Mouse (Mus musculus) liver, embryonic 13.5 days (tissue): ENCODE results near the gene Tm4sf4. TPM values are rescaled to one million over a fixed set of nuclear protein-coding genes. Genes with fewer than 3 reads are reported as not detected.

Experiments used
- ATAC-seq: fragments of 200-750 bp; cut with Nextera tagmentation; 2 replicates; pipeline ENCODE4 v1.8.0; 2017; ENCODE audit warnings: low read depth, mild to moderate bottlenecking, moderate number of reproducible peaks, moderate library complexity
- DNase-seq: peaks from one replicate; pipeline ENCODE4 v3.0.0; 2022
- H3K27ac ChIP-seq: fragments of 300-500 bp; sonication (generic); 2 replicates; pipeline ENCODE4 v1.5.1; 2015; ENCODE audit warnings: moderate library complexity, mild to moderate bottlenecking, inconsistent platforms
- H3K27me3 ChIP-seq: fragments of 300-500 bp; sonication (generic); 2 replicates; pipeline ENCODE4 v1.6.1; 2015; ENCODE audit warnings: mild to moderate bottlenecking, inconsistent platforms
- H3K36me3 ChIP-seq: fragments of 300-500 bp; sonication (generic); 2 replicates; pipeline ENCODE4 v1.6.1; 2015; ENCODE audit warnings: mild to moderate bottlenecking, inconsistent platforms
- H3K4me1 ChIP-seq: fragments of 300-500 bp; sonication (generic); replicated peaks from 2 replicates; pipeline ENCODE4 v1.6.1; 2015; ENCODE audit warnings: inconsistent platforms
- H3K4me2 ChIP-seq: fragments of 300-500 bp; sonication (generic); 2 replicates; pipeline ENCODE4 v1.6.1; 2015; ENCODE audit warnings: inconsistent platforms, mild to moderate bottlenecking, moderate library complexity
- H3K4me3 ChIP-seq: fragments of 300-500 bp; sonication (generic); replicated peaks from 2 replicates; pipeline ENCODE4 v1.5.1; 2015; ENCODE audit warnings: mild to moderate bottlenecking, inconsistent platforms
- H3K9ac ChIP-seq: fragments of 300-500 bp; sonication (generic); 2 replicates; pipeline ENCODE4 v1.6.1; 2015; ENCODE audit warnings: mild to moderate bottlenecking, inconsistent platforms
- H3K9me3 ChIP-seq: fragments of 300-500 bp; sonication (generic); replicated peaks from 2 replicates; pipeline ENCODE4 v1.6.1; 2016; ENCODE audit warnings: inconsistent platforms
- WGBS: fragments of 180-500 bp; shearing (Covaris S2); methylation state at CpG from one replicate; pipeline ENCODE4 v1.1.7; 2015; ENCODE audit not compliant: insufficient replicate concordance; 5-methylcytosine and 5-hydroxymethylcytosine counted together
- polyA plus RNA-seq: library from polyadenylated mRNA; unstranded; fragments of >200 nt; fragmentation: Nextera tagmentation; extraction: Ambion mirVana; gene quantifications from 2 replicates; pipeline ENCODE4 v1.2.1, GENCODE M21; 2015

Gene Tm4sf4
- polyA plus RNA-seq, 1 experiment from 2014 or later: 27.9 TPM

- WGBS: 40% methylated on average over 8 of the region's 8 CpGs
- no peak for DNase-seq
Observed at GRCm38 (mm10) chr3:57435364-57435763, 10.2 kb downstream of the Tm4sf4 start.

DNA sequence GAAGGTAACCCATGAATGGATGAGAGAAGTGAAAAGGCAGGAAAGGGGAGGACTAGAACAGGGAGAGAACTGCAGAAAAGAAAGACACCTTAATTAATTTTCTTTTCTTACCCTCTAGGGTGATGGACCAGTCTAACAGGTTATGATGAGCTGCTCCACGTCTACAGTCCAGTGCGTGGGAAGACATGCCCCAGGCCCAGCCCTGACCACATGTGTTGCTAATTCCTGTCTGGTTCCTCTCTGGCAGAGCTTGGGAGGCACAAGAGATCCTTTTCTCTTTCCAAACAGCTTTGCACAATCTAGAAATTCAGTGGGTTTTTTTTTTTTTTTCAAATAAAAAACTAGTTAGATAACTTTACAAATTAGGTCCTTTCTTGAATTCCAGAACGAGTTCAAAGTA lies 15.8 kb downstream of the Tm4sf4 start:
- Histone ChIP-seq H3K9ac (no peak overlapping the region), H3K4me3 (no peak overlapping the region), H3K27me3 (no peaks in the 10 kb centered on the region), H3K4me2 (no peak overlapping the region), H3K9me3 (no peaks in the 10 kb centered on the region), H3K36me3 (no peaks in the 10 kb centered on the region), H3K27ac (no peak overlapping the region), H3K4me1 (no peaks in the 10 kb centered on the region)
- ATAC-seq (no peak), DNase-seq (no peak)
- 48% methylated on average over 3 of the region's 3 CpGs for WGBS

More at GRCm38 (mm10) chr3:57435364-57435763, 10.2 kb downstream of the Tm4sf4 start:
- Histone ChIP-seq H3K9ac (no peak overlapping the region), H3K27me3 (no peaks in the 10 kb centered on the region), H3K4me3 (no peak overlapping the region), H3K9me3 (no peaks in the 10 kb centered on the region), H3K36me3 (0 out of 2 replicates have a peak, but pooled peaks cover 4% of the 10 kb centered on the region), H3K4me2 (no peak overlapping the region), H3K4me1 (no peaks in the 10 kb centered on the region; the same call in none of the 2 replicates), H3K27ac (no peak overlapping the region)
- ATAC-seq: peak; percentile 74

DNA sequence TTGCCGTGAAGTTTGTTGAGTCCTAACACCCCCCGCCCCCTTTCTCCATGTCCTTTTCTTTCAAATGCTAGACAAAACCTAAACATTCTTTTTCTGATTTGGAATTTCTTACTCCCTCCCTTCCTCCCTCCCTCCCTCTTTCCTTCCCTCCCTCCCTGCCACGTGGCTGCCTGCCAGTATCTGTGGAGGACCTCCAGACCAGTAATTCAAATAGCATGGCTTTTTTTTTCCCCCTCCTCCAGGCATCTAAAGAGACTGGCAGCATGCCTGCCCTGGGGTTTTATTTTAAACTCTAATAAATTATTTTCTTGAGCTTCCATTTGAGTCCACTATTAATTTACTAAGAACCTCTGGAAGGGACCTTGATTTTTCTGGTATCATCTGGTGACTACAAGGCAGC lies 20.6 kb downstream of the Tm4sf4 start:
- Histone ChIP-seq H3K36me3 (no peaks in the 10 kb centered on the region), H3K27ac (no peak overlapping the region), H3K4me3 (no peak overlapping the region), H3K4me1 (no peaks in the 10 kb centered on the region), H3K9me3 (no peaks in the 10 kb centered on the region), H3K4me2 (no peak overlapping the region), H3K9ac (no peak overlapping the region), H3K27me3 (no peaks in the 10 kb centered on the region)
- no peak for ATAC-seq
- WGBS: 52% methylated on average over 3 of the region's 3 CpGs
- no peak for DNase-seq

GRCm38 (mm10) chr3:57447889-57448288 lies 22.8 kb downstream of the Tm4sf4 start:
- 31% methylated on average over 1 of the region's 1 CpGs for WGBS
- no peaks in the 10 kb centered on the region for H3K4me1 ChIP-seq
- H3K27ac ChIP-seq: no peak overlapping the region
- no peaks in the 10 kb centered on the region for H3K9me3 ChIP-seq
- H3K4me3 ChIP-seq: no peak overlapping the region
- H3K27me3 ChIP-seq: no peaks in the 10 kb centered on the region
- H3K36me3 ChIP-seq: no peaks in the 10 kb centered on the region
- H3K9ac ChIP-seq: no peak overlapping the region
- ATAC-seq (no peak), DNase-seq (no peak)
- no peak overlapping the region for H3K4me2 ChIP-seq

DNA sequence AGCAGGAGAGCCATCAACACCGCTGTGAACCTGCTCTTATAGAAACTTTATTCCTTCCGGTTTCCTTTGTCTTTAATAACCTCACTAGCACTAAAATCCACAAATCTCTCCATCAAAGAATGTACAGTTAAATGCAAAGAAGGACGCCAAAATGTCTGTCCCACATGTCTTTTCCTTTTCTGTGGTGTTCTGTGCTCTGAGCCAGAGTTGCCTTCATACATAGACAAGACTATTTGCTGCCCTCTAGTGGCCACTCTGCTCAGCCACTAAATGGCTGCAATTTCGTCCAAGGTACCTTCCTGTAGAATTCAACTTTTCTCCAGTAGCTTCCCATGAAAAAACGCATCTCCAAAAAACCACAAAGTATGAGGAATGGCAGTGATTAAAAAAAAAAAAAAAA lies 23.3 kb downstream of the Tm4sf4 start:
- Histone ChIP-seq H3K4me1 (no peaks in the 10 kb centered on the region), H3K36me3 (no peaks in the 10 kb centered on the region), H3K4me3 (no peak overlapping the region), H3K9me3 (no peaks in the 10 kb centered on the region), H3K27me3 (no peaks in the 10 kb centered on the region), H3K4me2 (no peak overlapping the region), H3K27ac (no peak overlapping the region), H3K9ac (no peak overlapping the region)
- peak; percentile 12 for DNase-seq
- ATAC-seq: no peak
- 25% methylated on average over 5 of the region's 5 CpGs for WGBS

DNA sequence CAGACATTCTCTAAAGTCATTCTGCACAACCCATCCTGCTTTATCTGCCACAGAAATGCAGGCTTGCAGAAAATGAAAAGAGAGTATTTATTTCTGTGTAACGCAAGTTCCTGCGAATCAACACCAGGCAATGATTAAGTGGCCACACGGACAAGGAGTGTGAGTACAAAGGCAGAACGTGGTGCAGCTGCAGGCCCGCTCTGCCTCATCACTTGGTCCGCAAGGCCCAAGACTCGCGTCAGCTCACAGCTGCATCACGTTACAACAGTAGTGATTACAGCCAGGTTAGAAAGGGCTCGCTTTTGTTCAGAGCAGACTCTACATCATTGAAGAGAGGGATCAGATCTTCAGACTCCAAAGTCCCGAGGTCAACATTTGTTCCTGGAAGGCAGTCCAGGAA lies 33.5 kb downstream of the Tm4sf4 start:
- Histone ChIP-seq H3K4me1 (no peaks in the 10 kb centered on the region), H3K27ac (no peak overlapping the region), H3K9ac (no peak overlapping the region), H3K9me3 (no peaks in the 10 kb centered on the region), H3K27me3 (no peaks in the 10 kb centered on the region), H3K36me3 (no peaks in the 10 kb centered on the region), H3K4me3 (no peak overlapping the region), H3K4me2 (no peak overlapping the region)
- 73% methylated on average over 11 of the region's 11 CpGs for WGBS
- ATAC-seq (no peak), DNase-seq (no peak)

DNA sequence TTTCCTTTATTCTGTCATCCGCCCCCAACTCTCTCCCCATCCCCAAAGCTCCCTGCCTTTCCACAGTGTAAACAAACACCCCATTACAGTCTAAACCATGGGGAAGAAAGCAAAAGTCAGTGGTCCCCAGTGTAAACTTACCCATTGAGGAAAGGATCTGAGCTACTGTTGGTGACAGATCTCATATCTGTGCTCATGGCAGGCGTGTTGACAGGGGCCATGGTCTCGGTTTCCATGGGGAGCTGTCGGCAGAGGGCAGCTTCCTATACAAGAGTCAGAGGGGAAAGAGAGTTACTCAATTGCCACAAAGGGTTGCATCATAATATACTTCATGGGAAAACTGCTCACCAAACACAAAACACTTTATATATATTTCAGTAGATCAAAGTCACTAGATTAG lies 38.2 kb downstream of the Tm4sf4 start:
- 59% methylated on average over 4 of the region's 4 CpGs for WGBS
- Histone ChIP-seq H3K36me3 (no peaks in the 10 kb centered on the region), H3K4me1 (no peaks in the 10 kb centered on the region), H3K9me3 (no peaks in the 10 kb centered on the region), H3K4me3 (no peak overlapping the region), H3K27ac (no peak overlapping the region), H3K27me3 (no peaks in the 10 kb centered on the region), H3K4me2 (no peak overlapping the region), H3K9ac (no peak overlapping the region)
- DNase-seq (no peak), ATAC-seq (no peak)

DNA sequence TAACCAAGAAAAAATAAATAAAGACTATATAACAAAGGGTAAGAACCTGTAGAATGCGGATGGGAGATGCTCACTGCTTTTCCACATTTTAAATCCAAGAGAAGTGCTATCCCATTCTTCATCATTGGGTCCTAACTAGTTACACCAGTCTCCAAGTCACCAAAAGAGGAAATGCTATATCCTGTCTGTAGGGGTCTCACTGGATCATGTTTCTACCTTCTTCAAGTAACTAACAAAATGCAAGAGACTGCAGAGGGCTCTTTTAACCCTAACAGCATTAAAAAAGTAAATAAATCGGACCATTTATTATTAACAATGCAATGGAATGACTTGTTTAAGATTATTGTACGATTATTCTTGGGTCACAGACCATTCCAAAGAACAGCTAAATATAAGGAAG lies 41.2 kb downstream of the Tm4sf4 start:
- WGBS: 34% methylated on average over 3 of the region's 3 CpGs
- no peak overlapping the region for H3K4me2 ChIP-seq
- H3K9me3 ChIP-seq: no peaks in the 10 kb centered on the region
- DNase-seq (no peak), ATAC-seq (no peak)
- H3K27ac ChIP-seq: no peak overlapping the region
- no peak overlapping the region for H3K4me3 ChIP-seq
- no peaks in the 10 kb centered on the region for H3K36me3 ChIP-seq
- no peaks in the 10 kb centered on the region; the same call in 1 of the 2 replicates for H3K4me1 ChIP-seq
- no peaks in the 10 kb centered on the region for H3K27me3 ChIP-seq
- H3K9ac ChIP-seq: no peak overlapping the region

DNA sequence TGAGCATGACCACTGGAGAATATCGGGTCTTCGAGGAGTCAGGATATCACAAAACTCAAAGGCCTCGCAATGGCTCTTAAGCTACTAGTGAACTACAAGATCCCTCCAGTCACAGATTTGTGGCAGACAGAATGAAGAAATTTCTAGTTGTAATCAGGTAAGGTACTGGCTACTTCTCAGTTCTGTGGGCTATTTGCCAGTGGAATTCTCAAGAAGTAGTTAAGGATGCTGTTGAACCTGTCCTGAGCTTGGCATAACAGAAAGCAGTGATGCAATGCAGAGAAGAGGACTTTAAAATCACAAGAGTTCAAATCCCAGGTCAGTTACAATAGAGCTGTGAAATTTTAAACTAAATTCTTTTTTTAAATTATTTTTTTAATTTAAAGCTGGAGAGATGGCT lies 44.2 kb downstream of the Tm4sf4 start:
- WGBS: 83% methylated on average over 3 of the region's 3 CpGs
- Histone ChIP-seq H3K4me1 (peaks cover 8% of the 10 kb centered on the region; the same call in 1 of the 2 replicates), H3K9ac (no peak overlapping the region)

DNA sequence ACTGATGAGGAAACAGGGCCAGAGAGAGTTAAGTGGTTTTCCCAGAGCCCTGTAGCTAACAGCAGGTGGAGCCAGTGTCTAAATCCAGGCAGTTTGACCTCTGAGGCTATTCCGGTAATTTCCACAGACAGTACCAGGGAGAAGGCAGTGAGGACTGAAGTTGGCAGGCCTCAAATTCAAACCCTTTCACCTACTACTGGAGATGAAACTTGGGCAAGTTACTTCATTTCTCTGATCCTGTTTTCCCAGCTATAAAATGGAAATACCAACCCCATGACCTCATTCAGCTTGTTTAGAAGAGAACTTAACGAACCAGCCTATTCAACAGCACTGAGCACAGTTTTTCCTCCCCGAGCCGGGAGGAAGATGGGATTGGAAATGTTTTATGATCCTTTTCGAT lies 45.2 kb downstream of the Tm4sf4 start:
- ATAC-seq: no peak
- Histone ChIP-seq H3K9me3 (no peaks in the 10 kb centered on the region), H3K4me2 (no peak overlapping the region), H3K4me3 (no peak overlapping the region), H3K27me3 (no peaks in the 10 kb centered on the region), H3K27ac (no peak overlapping the region), H3K36me3 (no peaks in the 10 kb centered on the region), H3K9ac (no peak overlapping the region), H3K4me1 (peaks cover 8% of the 10 kb centered on the region; the same call in 1 of the 2 replicates)
- no peak for DNase-seq
- WGBS: 41% methylated on average over 5 of the region's 5 CpGs

More for the DNA sequence above, 44.2 kb downstream of the Tm4sf4 start:
- no peak for DNase-seq
- no peak overlapping the region for H3K27ac ChIP-seq
- H3K9me3 ChIP-seq: no peaks in the 10 kb centered on the region
- no peaks in the 10 kb centered on the region for H3K36me3 ChIP-seq
- no peak overlapping the region for H3K4me2 ChIP-seq
- ATAC-seq: no peak
- no peak overlapping the region for H3K4me3 ChIP-seq
- H3K27me3 ChIP-seq: no peaks in the 10 kb centered on the region

GRCm38 (mm10) chr3:57470981-57471601 lies 46.0 kb downstream of the Tm4sf4 start:
- DNase-seq (no peak), ATAC-seq (no peak)
- Histone ChIP-seq H3K27me3 (no peaks in the 10 kb centered on the region), H3K4me1 (peaks cover 8% of the 10 kb centered on the region; the same call in 1 of the 2 replicates), H3K36me3 (no peaks in the 10 kb centered on the region), H3K9me3 (no peaks in the 10 kb centered on the region), H3K9ac (no peak overlapping the region), H3K27ac (no peak overlapping the region), H3K4me3 (no peak overlapping the region), H3K4me2 (peak overlapping the region; percentile 12)
- WGBS: 32% methylated on average over 15 of the region's 15 CpGs

DNA sequence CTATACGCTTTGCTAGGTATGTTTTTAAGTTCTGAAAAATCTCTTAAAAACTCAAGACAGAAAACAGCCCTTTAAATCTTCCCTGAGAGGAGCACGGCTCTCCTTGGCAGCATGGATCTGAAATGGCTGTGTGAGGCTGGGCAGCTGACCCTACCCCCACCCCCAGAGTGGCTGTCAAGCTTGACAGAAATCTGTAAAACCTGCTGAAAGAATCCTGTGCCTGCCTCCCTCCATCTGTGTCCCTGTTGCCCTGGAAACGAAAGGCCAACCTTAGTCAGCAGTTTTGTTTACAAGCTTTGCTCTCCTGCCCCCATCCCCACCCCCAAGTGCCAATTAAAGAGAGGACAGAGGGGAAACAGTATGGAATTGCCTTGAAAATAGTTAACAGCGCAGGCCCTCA lies 47.3 kb downstream of the Tm4sf4 start:
- Histone ChIP-seq H3K9me3 (no peaks in the 10 kb centered on the region), H3K36me3 (no peaks in the 10 kb centered on the region), H3K4me2 (no peak overlapping the region), H3K27me3 (no peaks in the 10 kb centered on the region), H3K9ac (no peak overlapping the region), H3K4me3 (no peak overlapping the region), H3K27ac (no peak overlapping the region), H3K4me1 (peaks cover 8% of the 10 kb centered on the region; the same call in 1 of the 2 replicates)
- no peak for ATAC-seq
- no peak for DNase-seq
- WGBS: 53% methylated on average over 4 of the region's 4 CpGs
